In genomic region chr5:111638306-111638705, GRCm38 (mm10) we compare ENCODE assay signal across 20 mouse cellular contexts.
DNase-seq lines count a peak whose midpoint lies in the region; ATAC-seq and TF ChIP-seq lines count a peak whose summit lies in the region.
"Had no signal": no experiment of that assay in that cellular context is flagged by ENCODE, and none has a peak within 500 bp of the region (broad histone marks: within the 10 kb centered on the region; RNA-seq: fewer than 3 reads in every experiment).

No protein-coding gene starts in this region.

- no peak overlapping the region for H3K4me3 ChIP-seq in forebrain, embryonic 10.5 days
- H3K4me3 ChIP-seq in forebrain, embryonic 13.5 days: no peak overlapping the region
- H3K4me3 ChIP-seq in limb, embryonic 11.5 days (ENCODE audit: low read depth, low read length): no peak overlapping the region
- H3K4me3 ChIP-seq in limb, embryonic 10.5 days: no peak overlapping the region
- H3K4me3 ChIP-seq in stomach, embryonic 14.5 days (ENCODE audit: low read depth, low read length): no peak overlapping the region
- no peak overlapping the region for H3K4me3 ChIP-seq in stomach, postnatal 0 days (ENCODE audit: low read depth, low read length)
- H3K4me3 ChIP-seq: forebrain, embryonic 15.5 days; hindbrain, embryonic 13.5 days had no signal

- DNase-seq in adrenal gland, postnatal 10 days: peak; percentile 59
- no peak for DNase-seq in adrenal gland, adult 18-20 months (ENCODE audit: low spot score in 2 of 2)
- DNase-seq in forebrain, embryonic 10.5 days (ENCODE audit: extremely low spot score, low spot score): no peak
- no peak for DNase-seq in limb, embryonic 11.5 days (ENCODE audit: low spot score)
- no peak for DNase-seq in limb, embryonic 10.5 days (ENCODE audit: low spot score)
- DNase-seq in stomach, postnatal 0 days (ENCODE audit: low spot score): no peak
- DNase-seq: cerebellum, adult 11-12 months; cerebellum, adult 8-10 months; cerebellum, postnatal 10 days; cerebellum, postnatal 36 days; embryo, embryonic 11 days; gastrocnemius, postnatal 25 days had no signal

- H3K27me3 ChIP-seq in forebrain, embryonic 10.5 days (ENCODE audit: poor library complexity, severe bottlenecking): peaks cover 52% of the 10 kb centered on the region
- 0 out of 2 replicates have a peak, but pooled peaks cover 7% of the 10 kb centered on the region for H3K27me3 ChIP-seq in forebrain, embryonic 13.5 days
- peaks cover 11% of the 10 kb centered on the region; the same call in 1 of the 2 replicates for H3K27me3 ChIP-seq in limb, embryonic 11.5 days (ENCODE audit: control insufficient read depth, insufficient read depth, low read length)
- H3K27me3 ChIP-seq in limb, embryonic 10.5 days (ENCODE audit: low read depth, poor library complexity, severe bottlenecking): peaks cover 61% of the 10 kb centered on the region
- no peaks in the 10 kb centered on the region for H3K27me3 ChIP-seq in stomach, embryonic 14.5 days (ENCODE audit: control insufficient read depth, insufficient read depth, low read length)
- no peaks in the 10 kb centered on the region for H3K27me3 ChIP-seq in stomach, postnatal 0 days (ENCODE audit: control insufficient read depth, insufficient read depth, low read length)
- H3K27me3 ChIP-seq: forebrain, embryonic 15.5 days had no signal

- no peak overlapping the region for H3K4me2 ChIP-seq in forebrain, embryonic 13.5 days
- H3K4me2 ChIP-seq in limb, embryonic 11.5 days (ENCODE audit: low read depth, severe bottlenecking): no peak overlapping the region
- no peak overlapping the region for H3K4me2 ChIP-seq in stomach, embryonic 14.5 days (replicated peaks; ENCODE audit: low read depth, low read length)
- no peak overlapping the region for H3K4me2 ChIP-seq in stomach, postnatal 0 days (replicated peaks; ENCODE audit: low read depth)
- H3K4me2 ChIP-seq: forebrain, embryonic 15.5 days; hindbrain, embryonic 13.5 days had no signal

- H3K36me3 ChIP-seq in forebrain, embryonic 10.5 days (replicated peaks): peaks cover 3% of the 10 kb centered on the region; the same call in 1 of the 2 replicates
- H3K36me3 ChIP-seq in forebrain, embryonic 13.5 days (ENCODE audit: poor library complexity, severe bottlenecking): no peaks in the 10 kb centered on the region
- no peaks in the 10 kb centered on the region for H3K36me3 ChIP-seq in limb, embryonic 11.5 days (ENCODE audit: control insufficient read depth, insufficient read depth, low read length)
- H3K36me3 ChIP-seq in limb, embryonic 10.5 days: peaks cover 3% of the 10 kb centered on the region; the same call in 1 of the 2 replicates
- H3K36me3 ChIP-seq in stomach, embryonic 14.5 days (ENCODE audit: control insufficient read depth, insufficient read depth, low read length): no peaks in the 10 kb centered on the region
- H3K36me3 ChIP-seq in stomach, postnatal 0 days (ENCODE audit: control insufficient read depth, insufficient read depth, low read length): no peaks in the 10 kb centered on the region
- H3K36me3 ChIP-seq: forebrain, embryonic 15.5 days; hindbrain, embryonic 13.5 days had no signal

- H3K9me3 ChIP-seq in forebrain, embryonic 10.5 days: peaks cover 9% of the 10 kb centered on the region
- no peaks in the 10 kb centered on the region for H3K9me3 ChIP-seq in forebrain, embryonic 13.5 days (replicated peaks)
- no peaks in the 10 kb centered on the region for H3K9me3 ChIP-seq in limb, embryonic 11.5 days (ENCODE audit: control insufficient read depth, low read length)
- 0 out of 2 replicates have a peak, but pooled peaks cover 1% of the 10 kb centered on the region for H3K9me3 ChIP-seq in limb, embryonic 10.5 days (replicated peaks)
- H3K9me3 ChIP-seq in stomach, embryonic 14.5 days (ENCODE audit: control insufficient read depth, low read depth, low read length): no peaks in the 10 kb centered on the region
- no peaks in the 10 kb centered on the region for H3K9me3 ChIP-seq in stomach, postnatal 0 days (ENCODE audit: control insufficient read depth, low read length)
- H3K9me3 ChIP-seq: forebrain, embryonic 15.5 days; hindbrain, embryonic 13.5 days had no signal

- no peak for TF ChIP-seq EP300 in stomach, postnatal 0 days (optimal IDR thresholded peaks at IDR 0.05)

- ATAC-seq in forebrain, embryonic 13.5 days: no peak
- ATAC-seq in limb, embryonic 11.5 days (ENCODE audit: insufficient number of reproducible peaks, low FRiP score, low TSS enrichment, low read depth): 0 out of 2 replicates have a peak, but pooled peaks have one; percentile 4
- ATAC-seq in stomach, embryonic 14.5 days (ENCODE audit: insufficient number of reproducible peaks, insufficient read depth, low FRiP score, low read depth): 0 out of 2 replicates have a peak, but pooled peaks have one; percentile 5
- ATAC-seq in stomach, postnatal 0 days (ENCODE audit: low FRiP score, low TSS enrichment): no peak
- ATAC-seq: activated CD4-positive, CD25-positive, alpha-beta regulatory T cell, adult 4 months; forebrain, embryonic 15.5 days; hindbrain, postnatal 0 days; inflammation-experienced regulatory T-cells, adult 6 months; intestine, embryonic 16.5 days had no signal

- H3K27ac ChIP-seq in forebrain, embryonic 10.5 days: peak overlapping the region; percentile 51; the same call in 1 of the 2 replicates
- no peak overlapping the region for H3K27ac ChIP-seq in forebrain, embryonic 13.5 days
- H3K27ac ChIP-seq in limb, embryonic 11.5 days (replicated peaks; ENCODE audit: low read depth, low read length): no peak overlapping the region
- no peak overlapping the region for H3K27ac ChIP-seq in limb, embryonic 10.5 days
- H3K27ac ChIP-seq in stomach, embryonic 14.5 days (ENCODE audit: low read length): no peak overlapping the region
- H3K27ac ChIP-seq in stomach, postnatal 0 days (replicated peaks): no peak overlapping the region
- H3K27ac ChIP-seq: forebrain, embryonic 15.5 days; hindbrain, embryonic 13.5 days; hindbrain, postnatal 0 days had no signal

- no peak for TF ChIP-seq CTCF in stomach, postnatal 0 days (IDR thresholded peaks at IDR 0.05; ENCODE audit: low read depth)

- WGBS in forebrain, embryonic 10.5 days: 78% methylated on average over 7 of the region's 7 CpGs
- 80% methylated on average over 7 of the region's 7 CpGs for WGBS in forebrain, embryonic 13.5 days
- WGBS in limb, embryonic 11.5 days: 55% methylated on average over 7 of the region's 7 CpGs
- WGBS in limb, embryonic 10.5 days: 58% methylated on average over 7 of the region's 7 CpGs
- WGBS in stomach, embryonic 14.5 days: 71% methylated on average over 7 of the region's 7 CpGs
- 71% methylated on average over 7 of the region's 7 CpGs for WGBS in stomach, postnatal 0 days

- H3K4me1 ChIP-seq in forebrain, embryonic 10.5 days: peaks cover 48% of the 10 kb centered on the region
- peaks cover 39% of the 10 kb centered on the region for H3K4me1 ChIP-seq in forebrain, embryonic 13.5 days
- 0 out of 2 replicates have a peak, but pooled peaks cover 2% of the 10 kb centered on the region for H3K4me1 ChIP-seq in limb, embryonic 11.5 days (ENCODE audit: control insufficient read depth, insufficient read depth, low read length)
- peaks cover 30% of the 10 kb centered on the region for H3K4me1 ChIP-seq in limb, embryonic 10.5 days
- H3K4me1 ChIP-seq in stomach, embryonic 14.5 days (ENCODE audit: control insufficient read depth, insufficient read depth, low read length): peaks cover 17% of the 10 kb centered on the region; the same call in 1 of the 2 replicates
- no peaks in the 10 kb centered on the region for H3K4me1 ChIP-seq in stomach, postnatal 0 days (replicated peaks; ENCODE audit: control insufficient read depth, insufficient read depth)

- H3K9ac ChIP-seq in forebrain, embryonic 13.5 days: no peak overlapping the region
- no peak overlapping the region for H3K9ac ChIP-seq in limb, embryonic 11.5 days (ENCODE audit: low read length)
- H3K9ac ChIP-seq in stomach, embryonic 14.5 days (replicated peaks; ENCODE audit: low read depth, low read length): no peak overlapping the region
- no peak overlapping the region for H3K9ac ChIP-seq in stomach, postnatal 0 days (ENCODE audit: low read length)
- H3K9ac ChIP-seq: forebrain, embryonic 15.5 days; hindbrain, embryonic 13.5 days had no signal

Comparison
In these comparisons a context has a peak if more than half of its experiments do, and no peak if none do; other contexts are left out.
1. ATAC-seq: peak in limb, embryonic 11.5 days (single experiment) and stomach, embryonic 14.5 days (single experiment); none in forebrain, embryonic 13.5 days (single experiment) and stomach, postnatal 0 days (single experiment).